Mouse (Mus musculus) midbrain, postnatal 0 days (tissue): ENCODE measurements around the gene Olfr801. TPM values are rescaled to one million over a fixed set of nuclear protein-coding genes. Genes with fewer than 3 reads are reported as not detected.

ENCODE experiments used
- ATAC-seq: fragments of 200-750 bp; cut with Nextera tagmentation; 2 replicates; pipeline ENCODE4 v1.8.0; 2017; ENCODE audit warnings: moderate number of reproducible peaks, mild to moderate bottlenecking, moderate TSS enrichment, moderate library complexity; ENCODE audit not compliant: low FRiP score
- DNase-seq: peaks from one replicate; pipeline ENCODE4 v3.0.0-alpha.2; 2015; ENCODE audit warnings: low spot score
- H3K27ac ChIP-seq: fragments of 300-500 bp; sonication (generic); 2 replicates; pipeline ENCODE4 v1.5.1; 2014; ENCODE audit warnings: low read depth, mild to moderate bottlenecking, low read length, mixed read lengths
- H3K27me3 ChIP-seq: fragments of 300-500 bp; sonication (generic); 2 replicates; pipeline ENCODE4 v1.6.1; 2014; ENCODE audit warnings: low read length, control low read depth, mixed read lengths; ENCODE audit not compliant: insufficient read depth
- H3K36me3 ChIP-seq: fragments of 300-500 bp; sonication (generic); 2 replicates; pipeline ENCODE4 v1.6.1; 2014; ENCODE audit warnings: low read length, control low read depth, mixed read lengths; ENCODE audit not compliant: insufficient read depth
- H3K4me1 ChIP-seq: fragments of 300-500 bp; sonication (generic); 2 replicates; pipeline ENCODE4 v1.6.1; 2014; ENCODE audit warnings: mild to moderate bottlenecking, control low read depth, antibody characterized with exemption, low read length, mixed read lengths; ENCODE audit not compliant: insufficient read depth
- H3K4me2 ChIP-seq: fragments of 300-500 bp; sonication (generic); 2 replicates; pipeline ENCODE4 v1.6.1; 2014; ENCODE audit warnings: low read depth, mild to moderate bottlenecking, low read length, mixed read lengths; ENCODE audit not compliant: poor library complexity, severe bottlenecking
- H3K4me3 ChIP-seq: fragments of 300-500 bp; sonication (generic); 2 replicates; pipeline ENCODE4 v1.5.1; 2014; ENCODE audit warnings: low read depth, mild to moderate bottlenecking, low read length, moderate library complexity
- H3K9ac ChIP-seq: fragments of 300-500 bp; sonication (generic); replicated peaks from 2 replicates; pipeline ENCODE4 v1.6.1; 2014; ENCODE audit warnings: mild to moderate bottlenecking, low read length, moderate library complexity, mixed read lengths; ENCODE audit not compliant: poor library complexity, severe bottlenecking
- H3K9me3 ChIP-seq: fragments of 300-500 bp; sonication (generic); 2 replicates; pipeline ENCODE4 v1.6.1; 2016; ENCODE audit warnings: low read length, control low read depth
- CTCF ChIP-seq: IDR thresholded peaks from 2 replicates; pipeline ENCODE4 v1.5.1; 2016; ENCODE audit warnings: antibody characterized with exemption, mild to moderate bottlenecking
- WGBS: fragments of 180-500 bp; shearing (Covaris S2); extraction: QIAGEN DNeasy Blood & Tissue Kit; methylation state at CpG from one replicate; pipeline ENCODE4 v1.1.7; 2014; 5-methylcytosine and 5-hydroxymethylcytosine counted together
- polyA plus RNA-seq: library from polyadenylated mRNA; unstranded; fragments of >200 nt; fragmentation: Nextera tagmentation; extraction: Ambion mirVana; gene quantifications from 2 replicates; pipeline ENCODE4 v1.2.1, GENCODE M21; 2015
- total RNA-seq: library from RNA; depleted of rRNA; stranded (reverse); fragments of >200 nt; gene quantifications from 2 replicates; pipeline ENCODE4 v1.2.3, GENCODE M21; 2014; rRNA removed

The Olfr801 gene
- not detected in 2 replicates for total RNA-seq
- polyA plus RNA-seq: not detected in 2 replicates

GRCm38 (mm10) chr10:129673765-129674164 is at the start of gene Olfr801:
TSS of gene Olfr801 (minus strand) at chr10:129673865.
- no peak within 1 kb of the TSS for H3K4me2 ChIP-seq

GRCm38 (mm10) chr10:129702910-129703309 is 29.2 kb upstream of the Olfr801 start, which contains the start of gene Olfr804:
TSS of gene Olfr804 (plus strand) at chr10:129703210.
- Histone ChIP-seq H3K4me2 (no peak within 1 kb of the TSS), H3K27ac (no peak within 1 kb of the TSS), H3K9me3 (no peaks in the 10 kb centered on the region), H3K27me3 (no peaks in the 10 kb centered on the region), H3K4me1 (no peaks in the 10 kb centered on the region), H3K36me3 (no peaks in the 10 kb centered on the region), H3K4me3 (no peak within 1 kb of the TSS), H3K9ac (no peak within 1 kb of the TSS)
- ATAC-seq: no peak
- TF ChIP-seq CTCF: no peak
- no peak for DNase-seq

More at GRCm38 (mm10) chr10:129673765-129674164, at the start of gene Olfr801:
- no peaks in the 10 kb centered on the region for H3K9me3 ChIP-seq
- DNase-seq: no peak
- ATAC-seq: no peak
- WGBS: 83% methylated on average over 1 of the region's 1 CpGs
- H3K4me1 ChIP-seq: no peaks in the 10 kb centered on the region
- H3K9ac ChIP-seq: no peak within 1 kb of the TSS
- TF ChIP-seq CTCF: no peak
- H3K27me3 ChIP-seq: no peaks in the 10 kb centered on the region
- H3K36me3 ChIP-seq: no peaks in the 10 kb centered on the region
- no peak within 1 kb of the TSS for H3K4me3 ChIP-seq
- H3K27ac ChIP-seq: no peak within 1 kb of the TSS

- WGBS: 80% methylated on average over 2 of the region's 2 CpGs
- Histone ChIP-seq H3K27ac (no peak within 1 kb of the TSS), H3K4me2 (no peak within 1 kb of the TSS), H3K4me1 (no peaks in the 10 kb centered on the region), H3K36me3 (no peaks in the 10 kb centered on the region), H3K9ac (no peak within 1 kb of the TSS), H3K4me3 (no peak within 1 kb of the TSS), H3K9me3 (no peaks in the 10 kb centered on the region), H3K27me3 (no peaks in the 10 kb centered on the region)
- DNase-seq (no peak), ATAC-seq (no peak)
- no peak for TF ChIP-seq CTCF
These were observed 20.5 kb upstream of the Olfr801 start, which contains the start of gene Olfr803 for GRCm38 (mm10) chr10:129694186-129694585. TSS of gene Olfr803 (minus strand) at chr10:129694286.

GRCm38 (mm10) chr10:129688069-129688468 is 14.4 kb upstream of the Olfr801 start, which contains the start of gene Olfr802:
TSS of gene Olfr802 (minus strand) at chr10:129688169.
- no peak for TF ChIP-seq CTCF
- no peak within 1 kb of the TSS for H3K4me3 ChIP-seq
- 47% methylated on average over 1 of the region's 1 CpGs for WGBS
- DNase-seq (no peak), ATAC-seq (no peak)
- H3K27ac ChIP-seq: no peak within 1 kb of the TSS
- no peak within 1 kb of the TSS for H3K4me2 ChIP-seq
- H3K9me3 ChIP-seq: no peaks in the 10 kb centered on the region
- no peaks in the 10 kb centered on the region for H3K4me1 ChIP-seq
- H3K9ac ChIP-seq: no peak within 1 kb of the TSS
- no peaks in the 10 kb centered on the region for H3K36me3 ChIP-seq
- H3K27me3 ChIP-seq: no peaks in the 10 kb centered on the region

GRCm38 (mm10) chr10:129657394-129657793 is 16.3 kb downstream of the Olfr801 start, which contains the start of gene Olfr800:
TSS of gene Olfr800 (plus strand) at chr10:129657694.
- H3K4me3 ChIP-seq: no peak within 1 kb of the TSS
- H3K9ac ChIP-seq: no peak within 1 kb of the TSS
- TF ChIP-seq CTCF: no peak
- H3K36me3 ChIP-seq: no peaks in the 10 kb centered on the region
- no peak within 1 kb of the TSS for H3K4me2 ChIP-seq
- ATAC-seq (no peak), DNase-seq (no peak)
- no peak within 1 kb of the TSS for H3K27ac ChIP-seq
- no peaks in the 10 kb centered on the region for H3K27me3 ChIP-seq
- H3K4me1 ChIP-seq: no peaks in the 10 kb centered on the region
- H3K9me3 ChIP-seq: no peaks in the 10 kb centered on the region

GRCm38 (mm10) chr10:129651763-129652162 is 21.9 kb downstream of the Olfr801 start:
- no peak overlapping the region for H3K4me2 ChIP-seq
- no peaks in the 10 kb centered on the region for H3K4me1 ChIP-seq
- DNase-seq (no peak), ATAC-seq (no peak)
- no peak overlapping the region for H3K4me3 ChIP-seq
- H3K27ac ChIP-seq: no peak overlapping the region
- H3K9me3 ChIP-seq: no peaks in the 10 kb centered on the region
- no peaks in the 10 kb centered on the region for H3K27me3 ChIP-seq
- 92% methylated on average over 1 of the region's 1 CpGs for WGBS
- no peaks in the 10 kb centered on the region for H3K36me3 ChIP-seq
- TF ChIP-seq CTCF: no peak
- no peak overlapping the region for H3K9ac ChIP-seq
